Mouse (Mus musculus): ENCODE results near the gene Tmem120b.

The Tmem120b gene

GRCm38 (mm10) chr5:123068115-123068514 lies at the start of gene Tmem120b:
Gene Tmem120b (plus strand): TSS chr5:123068415.
- no peak for DNase-seq (ENCODE audit: low spot score)

- no peak for DNase-seq (ENCODE audit: low spot score)
These were observed 48.7 kb upstream of the Tmem120b start for GRCm38 (mm10) chr5:123019336-123020016.

- DNase-seq (ENCODE audit: low spot score): no peak
These were observed 47.8 kb upstream of the Tmem120b start for GRCm38 (mm10) chr5:123020426-123020825.

- no peak for DNase-seq (ENCODE audit: low spot score)
These were observed 46.8 kb upstream of the Tmem120b start for GRCm38 (mm10) chr5:123021438-123021837.

- no peak for DNase-seq (ENCODE audit: low spot score)
These were observed 45.2 kb upstream of the Tmem120b start for GRCm38 (mm10) chr5:123023049-123023448.

GRCm38 (mm10) chr5:123024312-123024711 lies 43.9 kb upstream of the Tmem120b start:
- no peak for DNase-seq (ENCODE audit: low spot score)

GRCm38 (mm10) chr5:123024965-123025573 lies 43.1 kb upstream of the Tmem120b start:
- DNase-seq (ENCODE audit: low spot score): peak; percentile 47

GRCm38 (mm10) chr5:123026414-123026813 lies 41.8 kb upstream of the Tmem120b start:
- no peak for DNase-seq (ENCODE audit: low spot score)

- peak; percentile 41 for DNase-seq (ENCODE audit: low spot score)
These were observed 40.8 kb upstream of the Tmem120b start for GRCm38 (mm10) chr5:123027436-123027835.

GRCm38 (mm10) chr5:123029729-123030128 lies 38.5 kb upstream of the Tmem120b start:
- no peak for DNase-seq (ENCODE audit: low spot score)

GRCm38 (mm10) chr5:123031312-123031711 lies 36.9 kb upstream of the Tmem120b start:
- DNase-seq (ENCODE audit: low spot score): no peak

GRCm38 (mm10) chr5:123033646-123034160 lies 34.5 kb upstream of the Tmem120b start:
- no peak for DNase-seq (ENCODE audit: low spot score)

GRCm38 (mm10) chr5:123035089-123035488 lies 33.1 kb upstream of the Tmem120b start:
- DNase-seq (ENCODE audit: low spot score): no peak

- no peak for DNase-seq (ENCODE audit: low spot score)
These were observed 32.7 kb upstream of the Tmem120b start for GRCm38 (mm10) chr5:123035564-123035963.

- DNase-seq (ENCODE audit: low spot score): no peak
These were observed 30.1 kb upstream of the Tmem120b start for GRCm38 (mm10) chr5:123038115-123038514.

- DNase-seq (ENCODE audit: low spot score): peak; percentile 47
These were observed 29.0 kb upstream of the Tmem120b start for GRCm38 (mm10) chr5:123039120-123039752.

- no peak for DNase-seq (ENCODE audit: low spot score)
These were observed 27.4 kb upstream of the Tmem120b start for GRCm38 (mm10) chr5:123040796-123041195.

GRCm38 (mm10) chr5:123043856-123044255 lies 24.4 kb upstream of the Tmem120b start:
- no peak for DNase-seq (ENCODE audit: low spot score)

- peak; percentile 68 for DNase-seq (ENCODE audit: low spot score)
These were observed 22.5 kb upstream of the Tmem120b start for GRCm38 (mm10) chr5:123045561-123046295.

GRCm38 (mm10) chr5:123046916-123047315 lies 21.3 kb upstream of the Tmem120b start, which contains the start of gene Morn3:
Gene Morn3 (minus strand): TSS chr5:123047016.
- no peak for DNase-seq (ENCODE audit: low spot score)

- DNase-seq (ENCODE audit: low spot score): no peak
These were observed 18.9 kb upstream of the Tmem120b start for GRCm38 (mm10) chr5:123049271-123049670.

- DNase-seq (ENCODE audit: low spot score): no peak
These were observed 17.3 kb upstream of the Tmem120b start for GRCm38 (mm10) chr5:123050918-123051317.
